Mouse (Mus musculus): ENCODE results near the gene Osbpl6.

Gene Osbpl6

GRCm38 (mm10) chr2:76496006-76496748, 89.9 kb downstream of the Osbpl6 start:
- no peak for DNase-seq (ENCODE audit: extremely low read depth, low read depth, low spot score)

GRCm38 (mm10) chr2:76496749-76497140, 90.4 kb downstream of the Osbpl6 start:
- DNase-seq (ENCODE audit: extremely low read depth, low read depth, low spot score), result no peak

GRCm38 (mm10) chr2:76498891-76499290, 92.6 kb downstream of the Osbpl6 start:
- no peak for DNase-seq (ENCODE audit: extremely low read depth, low read depth, low spot score)

GRCm38 (mm10) chr2:76504122-76504839, 98.0 kb downstream of the Osbpl6 start:
- DNase-seq (ENCODE audit: extremely low read depth, low read depth, low spot score), result no peak

GRCm38 (mm10) chr2:76504989-76505388, 98.7 kb downstream of the Osbpl6 start:
- no peak for DNase-seq (ENCODE audit: extremely low read depth, low read depth, low spot score)

- no peak for DNase-seq (ENCODE audit: extremely low read depth, low read depth, low spot score)
These were observed 105.0 kb downstream of the Osbpl6 start for GRCm38 (mm10) chr2:76511281-76511721.

GRCm38 (mm10) chr2:76512133-76512532, 105.8 kb downstream of the Osbpl6 start:
- no peak for DNase-seq (ENCODE audit: extremely low read depth, low read depth, low spot score)

- no peak for DNase-seq (ENCODE audit: extremely low read depth, low read depth, low spot score)
These were observed 106.6 kb downstream of the Osbpl6 start for GRCm38 (mm10) chr2:76512888-76513287.

GRCm38 (mm10) chr2:76513296-76513695, 107.0 kb downstream of the Osbpl6 start:
- no peak for DNase-seq (ENCODE audit: extremely low read depth, low read depth, low spot score)

GRCm38 (mm10) chr2:76517471-76517870, 111.2 kb downstream of the Osbpl6 start:
- DNase-seq (ENCODE audit: extremely low read depth, low read depth, low spot score), result no peak

GRCm38 (mm10) chr2:76518407-76519063, 112.2 kb downstream of the Osbpl6 start:
- DNase-seq (ENCODE audit: extremely low read depth, low read depth, low spot score), result no peak

- DNase-seq (ENCODE audit: extremely low read depth, low read depth, low spot score), result no peak
These were observed 115.3 kb downstream of the Osbpl6 start for GRCm38 (mm10) chr2:76521585-76521984.

GRCm38 (mm10) chr2:76524451-76524850, 118.1 kb downstream of the Osbpl6 start:
- no peak for DNase-seq (ENCODE audit: extremely low read depth, low read depth, low spot score)

GRCm38 (mm10) chr2:76525645-76526044, 119.3 kb downstream of the Osbpl6 start:
- DNase-seq (ENCODE audit: extremely low read depth, low read depth, low spot score), result no peak

- DNase-seq (ENCODE audit: extremely low read depth, low read depth, low spot score), result no peak
These were observed 126.3 kb downstream of the Osbpl6 start for GRCm38 (mm10) chr2:76532490-76533126.

GRCm38 (mm10) chr2:76534932-76535331, 128.6 kb downstream of the Osbpl6 start:
- no peak for DNase-seq (ENCODE audit: extremely low read depth, low read depth, low spot score)

GRCm38 (mm10) chr2:76541900-76542299, 135.6 kb downstream of the Osbpl6 start:
- no peak for DNase-seq (ENCODE audit: extremely low read depth, low read depth, low spot score)

GRCm38 (mm10) chr2:76542921-76543320, 136.6 kb downstream of the Osbpl6 start:
- no peak for DNase-seq (ENCODE audit: extremely low read depth, low read depth, low spot score)

GRCm38 (mm10) chr2:76545539-76545938, 139.2 kb downstream of the Osbpl6 start:
- no peak for DNase-seq (ENCODE audit: extremely low read depth, low read depth, low spot score)

- no peak for DNase-seq (ENCODE audit: extremely low read depth, low read depth, low spot score)
These were observed 141.9 kb downstream of the Osbpl6 start for GRCm38 (mm10) chr2:76548171-76548570.

GRCm38 (mm10) chr2:76548836-76549235, 142.5 kb downstream of the Osbpl6 start:
- DNase-seq (ENCODE audit: extremely low read depth, low read depth, low spot score), result no peak
